Mouse (Mus musculus) heart, postnatal 0 days (tissue): Measurements from ENCODE around the gene Tnfsfm13.
A peak's percentile ranks its signal among the peaks of the same experiment; 100 is the strongest.

Experiments used
- CTCF ChIP-seq: IDR thresholded peaks from 2 replicates; pipeline ENCODE4 v1.5.1; 2016; ENCODE audit warnings: antibody characterized with exemption, control low read depth, low read depth
- EP300 ChIP-seq: IDR thresholded peaks from 2 replicates; pipeline ENCODE4 v1.6.1; 2016; ENCODE audit warnings: antibody characterized with exemption, low read depth

GRCm38 (mm10) chr11:69729063-69729462 lies 33.2 kb upstream of the Tnfsfm13 start:
- peak; percentile 37 for TF ChIP-seq CTCF
- no peak for TF ChIP-seq EP300
